Mouse (Mus musculus) hindbrain, embryonic 11.5 days (tissue): ENCODE measurements around the gene Ugt1a6a. TPM values are rescaled to one million over a fixed set of nuclear protein-coding genes. Genes with fewer than 3 reads are reported as not detected.
A peak's percentile ranks its signal among the peaks of the same experiment; 100 is the strongest.

Experiments used
- ATAC-seq: fragments of 200-750 bp; cut with Nextera tagmentation; 2 replicates; pipeline ENCODE4 v1.8.0; 2017; ENCODE audit warnings: mild to moderate bottlenecking, moderate TSS enrichment, moderate library complexity; ENCODE audit not compliant: low FRiP score
- DNase-seq: peaks from one replicate; pipeline ENCODE4 v3.0.0-alpha.2; 2015; ENCODE audit warnings: low spot score
- H3K27ac ChIP-seq: fragments of 300-500 bp; sonication (generic); 2 replicates; pipeline ENCODE4 v1.5.1; 2014; ENCODE audit warnings: mild to moderate bottlenecking, low read depth, low read length
- H3K27me3 ChIP-seq: fragments of 300-500 bp; sonication (generic); 2 replicates; pipeline ENCODE4 v1.6.1; 2014; ENCODE audit warnings: mild to moderate bottlenecking, low read length, moderate library complexity, mixed read lengths; ENCODE audit not compliant: control insufficient read depth, insufficient read depth
- H3K36me3 ChIP-seq: fragments of 300-500 bp; sonication (generic); 2 replicates; pipeline ENCODE4 v1.6.1; 2014; ENCODE audit warnings: mild to moderate bottlenecking, low read length, moderate library complexity, mixed read lengths; ENCODE audit not compliant: control insufficient read depth, insufficient read depth
- H3K4me1 ChIP-seq: fragments of 300-500 bp; sonication (generic); replicated peaks from 2 replicates; pipeline ENCODE4 v1.6.1; 2014; ENCODE audit warnings: low read length, mixed read lengths; ENCODE audit not compliant: control insufficient read depth, insufficient read depth
- H3K4me2 ChIP-seq: fragments of 300-500 bp; sonication (generic); replicated peaks from 2 replicates; pipeline ENCODE4 v1.6.1; 2014; ENCODE audit warnings: mild to moderate bottlenecking, low read depth, low read length
- H3K4me3 ChIP-seq: fragments of 300-500 bp; sonication (generic); 2 replicates; pipeline ENCODE4 v1.5.1; 2014; ENCODE audit warnings: low read depth, low read length
- H3K9ac ChIP-seq: fragments of 300-500 bp; sonication (generic); 2 replicates; pipeline ENCODE4 v1.6.1; 2014; ENCODE audit warnings: low read depth, low read length
- H3K9me3 ChIP-seq: fragments of 300-500 bp; sonication (generic); 2 replicates; pipeline ENCODE4 v1.6.1; 2016; ENCODE audit warnings: low read length; ENCODE audit not compliant: control insufficient read depth
- WGBS: fragments of 180-500 bp; shearing (Covaris S2); extraction: QIAGEN DNeasy Blood & Tissue Kit; methylation state at CpG from one replicate; pipeline ENCODE4 v1.1.7; 2014; 5-methylcytosine and 5-hydroxymethylcytosine counted together
- polyA plus RNA-seq: library from polyadenylated mRNA; unstranded; fragments of >200 nt; fragmentation: Nextera tagmentation; extraction: Ambion mirVana; gene quantifications from 2 replicates; pipeline ENCODE4 v1.2.1, GENCODE M21; 2014

The Ugt1a6a gene
- polyA plus RNA-seq, 1 experiment from 2014 or later: 0.49 TPM

DNA sequence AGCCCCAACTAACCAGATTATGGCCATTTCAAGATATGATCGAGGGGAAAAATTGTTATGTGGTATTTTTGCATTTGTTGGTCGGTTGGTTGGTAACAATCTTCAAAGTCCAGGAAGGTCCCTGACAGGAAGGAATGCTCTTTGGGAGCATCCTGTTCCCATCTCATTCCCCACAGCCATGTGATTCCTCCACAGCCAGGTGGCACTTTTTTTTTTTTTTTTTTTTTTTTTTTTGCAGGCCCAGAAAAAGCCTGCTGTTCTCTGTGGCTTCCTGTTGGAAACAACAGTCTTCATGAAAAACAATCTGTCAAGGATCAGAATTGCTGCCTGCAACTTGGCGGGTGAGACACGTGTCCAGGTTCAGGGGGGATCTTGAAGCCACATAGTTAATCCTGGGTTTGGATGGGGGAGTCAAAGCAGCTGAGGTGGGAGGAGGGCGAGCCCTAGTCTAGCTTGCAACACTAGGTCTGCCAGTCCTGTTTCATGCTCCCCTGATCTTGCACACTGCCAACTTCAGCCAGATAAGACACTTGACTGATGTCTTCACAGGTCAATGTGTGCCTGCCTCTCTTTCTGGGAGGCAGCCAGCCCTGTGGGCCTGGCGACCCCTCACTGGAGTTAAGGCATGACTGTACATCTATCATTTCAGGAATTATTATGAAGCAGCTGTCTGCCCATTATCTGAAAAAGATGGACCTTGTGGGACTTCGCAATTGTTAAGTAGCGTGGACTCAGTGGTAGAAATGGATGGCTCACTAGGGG is 124.5 kb downstream of the Ugt1a6a start:
- no peak overlapping the region for H3K27ac ChIP-seq
- H3K9me3 ChIP-seq: peaks cover 54% of the 10 kb centered on the region
- ATAC-seq: peak; percentile 6
- H3K9ac ChIP-seq: no peak overlapping the region
- H3K27me3 ChIP-seq: no peaks in the 10 kb centered on the region
- H3K4me2 ChIP-seq: no peak overlapping the region
- no peaks in the 10 kb centered on the region for H3K4me1 ChIP-seq
- WGBS: 79% methylated on average over 8 of the region's 8 CpGs
- no peak for DNase-seq
- peaks cover 31% of the 10 kb centered on the region for H3K36me3 ChIP-seq
- no peak overlapping the region for H3K4me3 ChIP-seq

- peaks cover 54% of the 10 kb centered on the region for H3K9me3 ChIP-seq
- H3K4me3 ChIP-seq: no peak overlapping the region
- peaks cover 37% of the 10 kb centered on the region for H3K36me3 ChIP-seq
- no peak overlapping the region for H3K9ac ChIP-seq
- no peaks in the 10 kb centered on the region for H3K27me3 ChIP-seq
- peak; percentile 22 for ATAC-seq
- no peak overlapping the region for H3K27ac ChIP-seq
- DNase-seq: no peak
- H3K4me1 ChIP-seq: no peaks in the 10 kb centered on the region
- WGBS: 76% methylated on average over 4 of the region's 4 CpGs
- no peak overlapping the region for H3K4me2 ChIP-seq
Measured at GRCm38 (mm10) chr1:88259643-88260024, 125.0 kb downstream of the Ugt1a6a start.

DNA sequence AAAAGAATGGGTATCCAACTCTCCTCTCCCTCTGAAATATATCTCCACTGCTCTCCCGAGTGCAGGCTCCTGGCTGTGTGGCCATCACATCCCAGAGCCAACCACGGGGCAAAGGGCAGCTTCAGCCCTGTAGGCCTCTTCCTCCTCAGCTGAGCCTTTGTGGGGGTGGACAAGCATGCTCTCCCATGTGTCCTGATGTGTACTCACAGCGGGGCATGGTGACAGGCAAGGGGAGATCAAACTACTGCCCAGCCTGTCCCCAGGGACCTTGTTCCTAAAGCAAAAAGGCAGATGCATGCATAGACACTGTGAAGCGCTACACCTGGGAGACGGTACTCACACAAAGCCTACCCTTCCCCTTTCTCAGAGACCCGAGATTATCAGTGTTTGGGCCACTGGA is 125.5 kb downstream of the Ugt1a6a start:
- no peak overlapping the region for H3K4me3 ChIP-seq
- H3K36me3 ChIP-seq: peaks cover 41% of the 10 kb centered on the region
- H3K4me1 ChIP-seq: no peaks in the 10 kb centered on the region
- peaks cover 49% of the 10 kb centered on the region for H3K9me3 ChIP-seq
- no peak overlapping the region for H3K9ac ChIP-seq
- ATAC-seq: peak; percentile 7; the same call in 1 of the 2 replicates
- H3K27ac ChIP-seq: no peak overlapping the region
- 81% methylated on average over 6 of the region's 6 CpGs for WGBS
- no peak overlapping the region for H3K4me2 ChIP-seq
- no peaks in the 10 kb centered on the region for H3K27me3 ChIP-seq
- no peak for DNase-seq

DNA sequence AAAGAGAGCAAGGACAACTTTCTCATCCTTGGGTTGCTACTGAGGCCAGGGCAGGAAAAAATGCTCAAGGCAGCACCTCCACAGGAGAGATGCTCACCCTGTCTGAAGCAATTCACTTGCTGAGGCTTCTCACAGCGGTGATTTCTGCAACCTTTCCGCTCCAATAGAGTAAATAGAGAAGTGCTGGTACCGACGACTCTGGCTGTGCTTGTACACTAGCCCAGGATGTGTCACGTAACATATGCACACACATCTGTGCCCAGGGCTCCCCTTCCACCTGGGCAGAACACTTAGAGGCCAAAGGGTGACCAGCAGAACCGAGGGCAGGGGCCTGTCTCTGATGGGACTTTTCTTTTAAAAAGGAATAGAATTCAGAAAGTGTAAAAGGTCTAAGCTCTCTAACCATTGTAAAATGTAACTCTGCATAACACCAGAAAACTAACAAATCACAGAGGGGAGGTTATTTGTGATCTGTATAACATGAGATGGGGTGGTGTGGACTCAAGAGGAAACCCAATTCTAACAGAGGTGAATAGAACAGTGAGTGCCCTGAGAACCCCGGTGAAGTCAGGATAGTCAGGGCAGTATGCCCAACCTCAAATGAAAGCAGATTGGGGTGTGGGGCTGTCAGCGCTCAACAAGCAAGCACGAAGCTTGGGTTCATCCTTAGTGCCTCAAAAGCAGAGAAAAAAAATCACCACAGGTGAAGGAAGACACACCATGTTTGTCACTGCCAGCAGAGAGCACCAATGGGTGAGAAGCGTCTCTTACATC is 126.2 kb downstream of the Ugt1a6a start:
- 84% methylated on average over 10 of the region's 10 CpGs for WGBS
- H3K9ac ChIP-seq: no peak overlapping the region
- no peak overlapping the region for H3K4me3 ChIP-seq
- H3K4me1 ChIP-seq: no peaks in the 10 kb centered on the region
- no peak overlapping the region for H3K27ac ChIP-seq
- H3K9me3 ChIP-seq: peaks cover 44% of the 10 kb centered on the region
- ATAC-seq: no peak
- H3K4me2 ChIP-seq: no peak overlapping the region
- no peaks in the 10 kb centered on the region for H3K27me3 ChIP-seq
- peaks cover 47% of the 10 kb centered on the region for H3K36me3 ChIP-seq
- no peak for DNase-seq

DNA sequence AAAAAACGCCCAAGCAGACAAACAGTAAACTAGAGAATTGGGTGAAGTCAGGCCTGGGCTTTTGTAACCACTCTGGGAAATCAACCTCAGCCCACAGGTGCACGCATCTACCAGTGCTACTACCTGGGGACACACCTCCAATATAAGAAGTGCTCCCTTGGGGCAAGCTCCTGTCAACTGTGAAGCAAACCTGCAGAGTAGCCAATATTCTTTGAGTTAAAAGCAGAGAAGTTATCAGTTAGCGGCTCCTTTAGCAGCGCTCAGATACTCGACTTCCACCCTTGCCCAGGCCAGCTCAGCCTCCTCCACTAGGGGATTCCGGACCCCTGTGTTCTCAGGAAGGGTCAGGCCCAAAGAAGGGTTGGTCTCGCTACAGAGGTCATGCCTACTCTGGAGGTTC is 127.1 kb downstream of the Ugt1a6a start:
- WGBS: 86% methylated on average over 7 of the region's 7 CpGs
- ATAC-seq (no peak), DNase-seq (no peak)
- Histone ChIP-seq H3K9ac (no peak overlapping the region), H3K4me3 (no peak overlapping the region), H3K36me3 (peaks cover 52% of the 10 kb centered on the region), H3K4me1 (no peaks in the 10 kb centered on the region), H3K27ac (no peak overlapping the region), H3K9me3 (peaks cover 38% of the 10 kb centered on the region), H3K27me3 (no peaks in the 10 kb centered on the region), H3K4me2 (no peak overlapping the region)

- ATAC-seq: no peak
- no peak overlapping the region for H3K4me2 ChIP-seq
- H3K27me3 ChIP-seq: no peaks in the 10 kb centered on the region
- no peaks in the 10 kb centered on the region for H3K4me1 ChIP-seq
- WGBS: 90% methylated on average over 4 of the region's 4 CpGs
- no peak overlapping the region for H3K4me3 ChIP-seq
- H3K36me3 ChIP-seq: peaks cover 57% of the 10 kb centered on the region
- peaks cover 33% of the 10 kb centered on the region for H3K9me3 ChIP-seq
- DNase-seq: no peak
- no peak overlapping the region for H3K27ac ChIP-seq
- no peak overlapping the region for H3K9ac ChIP-seq
Measured at GRCm38 (mm10) chr1:88262255-88262654, 127.6 kb downstream of the Ugt1a6a start.

DNA sequence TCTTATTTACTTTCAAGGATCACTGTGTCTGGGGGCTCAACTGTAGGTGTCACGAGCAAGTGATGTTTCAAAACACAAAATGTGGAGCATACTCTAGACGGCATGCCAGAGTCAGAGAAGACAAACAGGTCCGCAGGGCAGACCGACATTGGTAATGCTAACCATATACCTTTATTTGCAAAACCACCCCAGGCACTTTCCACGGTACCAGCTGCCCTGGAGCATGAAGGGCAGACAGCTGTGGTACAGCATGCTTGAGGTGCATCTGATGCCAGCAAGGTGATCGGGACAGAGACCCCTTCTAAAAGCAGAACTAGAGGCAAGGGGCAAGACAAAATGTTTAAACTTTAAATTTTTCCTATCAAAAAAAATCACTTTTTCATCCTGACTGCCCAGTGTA is 128.4 kb downstream of the Ugt1a6a start:
- H3K4me3 ChIP-seq: no peak overlapping the region
- peaks cover 27% of the 10 kb centered on the region for H3K9me3 ChIP-seq
- H3K9ac ChIP-seq: no peak overlapping the region
- ATAC-seq: no peak
- 79% methylated on average over 6 of the region's 6 CpGs for WGBS
- H3K4me2 ChIP-seq: no peak overlapping the region
- DNase-seq: no peak
- no peaks in the 10 kb centered on the region for H3K4me1 ChIP-seq
- H3K36me3 ChIP-seq: peaks cover 64% of the 10 kb centered on the region
- H3K27ac ChIP-seq: no peak overlapping the region
- H3K27me3 ChIP-seq: no peaks in the 10 kb centered on the region

- Histone ChIP-seq H3K4me2 (no peak overlapping the region), H3K27me3 (no peaks in the 10 kb centered on the region), H3K4me1 (no peaks in the 10 kb centered on the region), H3K36me3 (peaks cover 72% of the 10 kb centered on the region), H3K27ac (no peak overlapping the region), H3K9ac (no peak overlapping the region), H3K4me3 (no peak overlapping the region), H3K9me3 (peaks cover 25% of the 10 kb centered on the region)
- ATAC-seq (no peak), DNase-seq (no peak)
- 91% methylated on average over 5 of the region's 5 CpGs for WGBS
Measured at GRCm38 (mm10) chr1:88263778-88264177, 129.2 kb downstream of the Ugt1a6a start.
